Mouse (Mus musculus) c-Kit-positive CD71-negative TER-119-negative erythroid progenitor cells, embryonic 14.5 days (primary cell): ENCODE measurements at regions not wholly inside any gene's neighbourhood (a gene's known extent, or its start where the extent isn't known, plus 50 kb on each side); places are given as distances from the start of the nearest gene placed in this dataset.

Experiments used
- DNase-seq: peaks from one replicate; pipeline ENCODE4 v3.0.0-alpha.2; 2013; ENCODE audit warnings: low read depth

- DNase-seq: no peak
These were observed 98.6 kb upstream of the Foxp3 start for GRCm38 (mm10) chrX:7474831-7475230.

- DNase-seq: peak; percentile 16
These were observed 98.2 kb upstream of the Usp27x start for GRCm38 (mm10) chrX:7473814-7474213.

- no peak for DNase-seq
These were observed 94.2 kb upstream of the Usp27x start for GRCm38 (mm10) chrX:7469801-7470200.

GRCm38 (mm10) chrX:7467985-7468384 is 92.4 kb upstream of the Usp27x start:
- no peak for DNase-seq

- no peak for DNase-seq
These were observed 81.2 kb upstream of the Usp27x start for GRCm38 (mm10) chrX:7456851-7457250.

GRCm38 (mm10) chrX:7445035-7445434 is 69.4 kb upstream of the Usp27x start:
- no peak for DNase-seq

GRCm38 (mm10) chrX:7444583-7444982 is 69.0 kb upstream of the Usp27x start:
- DNase-seq: no peak

GRCm38 (mm10) chrX:7443996-7444421 is 68.4 kb upstream of the Usp27x start:
- DNase-seq: no peak

- no peak for DNase-seq
These were observed 59.9 kb upstream of the Usp27x start for GRCm38 (mm10) chrX:7435375-7436042.

- no peak for DNase-seq
These were observed 58.6 kb upstream of the Usp27x start for GRCm38 (mm10) chrX:7434268-7434667.

- DNase-seq: no peak
These were observed 54.8 kb upstream of the Usp27x start for GRCm38 (mm10) chrX:7430456-7430855.

GRCm38 (mm10) chrX:7429524-7429865 is 53.9 kb upstream of the Usp27x start:
- DNase-seq: no peak

- DNase-seq: no peak
These were observed 53.2 kb upstream of the Usp27x start for GRCm38 (mm10) chrX:7428621-7429523.
